Mouse (Mus musculus) large intestine, adult 2 months (tissue): Measurements from ENCODE around the gene Esm1. TPM values are rescaled to one million over a fixed set of nuclear protein-coding genes. Genes with fewer than 3 reads are reported as not detected.

Experiments used
- DNase-seq: peaks from one replicate; pipeline ENCODE4 v3.0.0-alpha.2; 2012; ENCODE audit warnings: low read depth, low spot score
- WGBS: fragments of 180-500 bp; shearing (Covaris S2); methylation state at CpG from one replicate; pipeline ENCODE4 v1.1.7; 2018; 5-methylcytosine and 5-hydroxymethylcytosine counted together
- polyA plus RNA-seq: library from polyadenylated mRNA; depleted of rRNA; stranded (reverse); fragments of >200 nt; gene quantifications from 2 replicates; pipeline ENCODE4 v1.2.3, GENCODE M21; 2012; rRNA removed

Gene Esm1
- 2.0 and 2.5 TPM in 2 replicates for polyA plus RNA-seq

DNA sequence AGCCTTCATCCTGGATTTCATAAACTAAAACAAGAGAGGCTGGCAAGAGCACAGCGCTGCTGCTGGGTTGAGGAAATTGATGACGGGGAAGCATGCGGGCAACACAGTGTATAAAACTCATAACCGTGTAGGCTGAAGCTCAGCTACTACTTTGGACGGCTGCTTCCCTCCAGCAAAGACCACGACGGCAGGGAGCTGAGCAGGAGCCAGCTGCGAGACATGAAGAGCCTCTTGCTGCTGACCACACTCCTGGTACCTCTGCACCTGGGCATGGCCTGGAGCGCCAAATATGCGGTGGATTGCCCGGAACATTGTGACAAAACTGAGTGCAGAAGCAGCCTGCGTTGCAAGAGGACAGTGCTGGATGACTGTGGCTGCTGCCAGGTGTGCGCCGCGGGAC lies at the start of gene Esm1:
Gene Esm1 (plus strand): TSS at position 36 of the 400 bp plus-strand sequence.
- no peak for DNase-seq
- WGBS = 28% methylated on average over 15 of the region's 15 CpGs

DNA sequence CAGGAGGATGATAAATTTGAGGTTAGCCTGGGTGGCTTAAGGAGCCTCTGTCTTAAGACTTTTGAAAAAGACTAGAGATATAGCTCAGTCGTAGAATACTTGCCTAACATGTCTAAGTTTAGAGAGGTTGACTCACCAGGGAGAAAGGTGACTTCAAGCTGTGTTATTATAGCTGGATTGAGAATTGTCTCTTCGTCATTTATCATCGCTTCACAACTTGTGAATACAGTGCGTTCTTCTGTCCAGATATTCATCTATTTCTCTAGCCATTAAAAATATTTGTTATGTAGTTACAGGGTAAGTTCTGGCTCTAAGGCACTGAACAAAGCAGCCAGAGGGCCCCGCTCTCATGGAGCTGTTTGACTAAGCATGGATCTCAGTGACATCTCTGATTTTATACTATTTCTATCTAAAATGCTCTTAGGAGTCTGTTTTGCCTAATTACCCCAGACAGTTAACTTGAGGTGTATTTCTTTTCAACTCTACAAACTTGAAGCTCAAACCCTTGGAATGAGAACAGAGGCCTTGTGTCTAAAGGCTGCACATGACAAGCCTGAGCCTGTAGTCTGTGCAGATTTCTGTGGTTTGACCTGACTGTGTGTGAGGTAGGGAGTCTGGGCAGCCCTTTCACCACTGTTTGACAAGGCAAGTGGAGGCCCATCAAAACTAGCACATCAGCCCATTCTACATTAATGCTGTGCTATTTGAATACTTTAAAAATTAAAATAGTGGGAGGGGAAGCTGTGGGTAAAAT lies 45.0 kb upstream of the Esm1 start:
- 86% methylated on average over 5 of the region's 5 CpGs for WGBS
- no peak for DNase-seq

DNA sequence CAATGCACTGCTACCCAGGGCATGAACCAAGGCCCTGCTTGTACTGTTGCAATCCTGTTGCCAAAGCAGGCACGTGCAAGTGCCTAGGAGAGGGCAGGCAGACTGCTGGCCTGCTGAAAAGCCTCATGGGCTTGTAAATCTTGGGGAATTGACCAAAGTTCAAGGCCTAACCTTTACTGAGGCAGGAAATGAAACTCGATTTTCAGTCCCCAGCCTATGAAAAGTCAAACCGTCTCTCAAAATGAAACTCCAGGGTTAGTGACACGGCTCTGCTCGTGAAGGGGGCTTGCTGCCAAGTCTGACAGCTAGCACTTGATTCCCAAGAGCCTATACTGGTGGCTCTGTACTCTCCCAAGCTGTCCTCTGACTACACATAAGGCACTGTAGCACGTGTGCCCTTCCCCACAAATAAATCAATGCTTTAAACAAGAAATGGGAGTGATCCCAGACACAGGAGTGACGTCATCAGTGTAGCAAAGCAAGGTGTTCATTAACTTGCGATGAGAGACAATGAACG lies 41.4 kb upstream of the Esm1 start:
- WGBS = 33% methylated on average over 9 of the region's 9 CpGs

DNA sequence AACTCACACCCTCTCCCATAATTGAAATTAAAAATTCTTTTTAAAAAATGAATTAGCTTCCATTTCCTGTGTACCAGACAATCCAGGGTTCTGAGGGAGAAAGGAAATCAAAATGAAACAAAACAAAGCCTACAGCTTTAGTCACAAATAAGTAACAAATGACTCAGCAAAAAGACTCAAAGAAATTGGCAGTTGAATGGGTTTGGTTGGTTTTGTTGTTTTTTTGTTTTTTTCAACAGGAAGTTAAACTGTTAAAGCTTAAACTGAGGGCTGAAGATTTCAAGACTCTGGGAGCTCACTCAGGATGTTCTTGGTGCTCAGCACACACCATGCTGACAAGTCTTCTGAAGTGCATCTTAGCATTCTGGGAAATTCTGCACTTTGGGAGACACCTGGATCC lies 39.2 kb upstream of the Esm1 start:
- DNase-seq = no peak

More for the DNA sequence above, 41.4 kb upstream of the Esm1 start:
- DNase-seq = peak; percentile 56

DNA sequence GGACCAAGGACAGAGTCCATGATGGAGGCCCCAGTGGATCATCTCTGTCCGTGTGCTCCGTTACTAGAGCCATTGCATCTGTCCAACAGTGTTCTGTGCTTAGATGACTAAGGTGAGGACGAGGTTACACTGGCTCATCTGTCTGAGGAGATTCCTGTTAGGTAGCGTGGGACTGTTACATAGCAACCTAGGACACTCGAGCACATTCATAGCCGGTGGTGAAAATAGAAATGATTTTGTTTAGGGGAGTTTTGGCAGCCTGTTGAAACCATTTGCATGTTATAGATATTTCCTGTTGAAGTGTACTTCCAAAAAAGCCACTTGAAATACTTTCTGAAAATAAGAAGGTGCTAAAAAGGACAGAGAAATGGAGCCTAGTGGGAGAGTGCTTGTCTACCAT lies 35.3 kb upstream of the Esm1 start:
- 81% methylated on average over 6 of the region's 6 CpGs for WGBS

DNA sequence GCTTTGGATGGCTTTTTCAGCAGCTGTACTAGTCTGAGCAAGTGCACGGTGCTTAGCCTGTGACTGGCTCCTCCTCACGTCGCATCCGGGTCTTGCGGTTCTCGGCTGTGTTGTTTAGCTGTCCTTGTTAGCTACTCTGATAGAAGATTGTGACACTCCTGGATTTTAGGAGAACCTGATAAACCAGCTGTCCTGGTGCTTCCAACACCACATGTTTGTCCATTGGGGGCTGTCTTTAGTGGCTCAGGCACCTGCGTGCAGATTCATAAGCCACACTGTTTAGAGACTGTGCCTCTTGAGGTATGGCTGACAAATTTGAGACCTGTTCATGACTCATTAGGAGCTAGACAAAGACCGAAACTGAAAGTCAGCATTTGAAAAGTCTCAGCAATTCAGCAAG lies 26.1 kb upstream of the Esm1 start:
- WGBS = 76% methylated on average over 8 of the region's 8 CpGs
- DNase-seq = no peak

More for the DNA sequence above, 35.3 kb upstream of the Esm1 start:
- no peak for DNase-seq

DNA sequence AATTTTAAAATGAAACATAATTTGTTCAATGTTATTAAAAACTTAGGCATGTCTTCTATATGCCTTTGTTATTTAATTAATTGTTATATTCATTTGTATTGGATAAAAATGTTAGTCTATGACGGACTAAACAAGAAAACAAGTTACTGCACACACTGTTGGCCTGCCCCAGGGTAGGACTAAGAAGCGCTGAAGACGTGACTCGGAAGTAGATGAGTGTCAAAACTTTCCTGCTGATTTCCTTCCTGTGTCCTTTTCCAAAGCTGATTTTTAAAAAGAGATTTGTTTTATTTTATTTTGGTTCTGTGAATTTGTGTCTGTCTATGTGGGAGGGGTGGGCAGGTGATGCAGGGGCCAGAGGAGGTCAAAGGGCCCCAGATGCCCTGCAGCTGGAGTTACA lies 25.7 kb upstream of the Esm1 start:
- no peak for DNase-seq
- WGBS = 87% methylated on average over 4 of the region's 4 CpGs

DNA sequence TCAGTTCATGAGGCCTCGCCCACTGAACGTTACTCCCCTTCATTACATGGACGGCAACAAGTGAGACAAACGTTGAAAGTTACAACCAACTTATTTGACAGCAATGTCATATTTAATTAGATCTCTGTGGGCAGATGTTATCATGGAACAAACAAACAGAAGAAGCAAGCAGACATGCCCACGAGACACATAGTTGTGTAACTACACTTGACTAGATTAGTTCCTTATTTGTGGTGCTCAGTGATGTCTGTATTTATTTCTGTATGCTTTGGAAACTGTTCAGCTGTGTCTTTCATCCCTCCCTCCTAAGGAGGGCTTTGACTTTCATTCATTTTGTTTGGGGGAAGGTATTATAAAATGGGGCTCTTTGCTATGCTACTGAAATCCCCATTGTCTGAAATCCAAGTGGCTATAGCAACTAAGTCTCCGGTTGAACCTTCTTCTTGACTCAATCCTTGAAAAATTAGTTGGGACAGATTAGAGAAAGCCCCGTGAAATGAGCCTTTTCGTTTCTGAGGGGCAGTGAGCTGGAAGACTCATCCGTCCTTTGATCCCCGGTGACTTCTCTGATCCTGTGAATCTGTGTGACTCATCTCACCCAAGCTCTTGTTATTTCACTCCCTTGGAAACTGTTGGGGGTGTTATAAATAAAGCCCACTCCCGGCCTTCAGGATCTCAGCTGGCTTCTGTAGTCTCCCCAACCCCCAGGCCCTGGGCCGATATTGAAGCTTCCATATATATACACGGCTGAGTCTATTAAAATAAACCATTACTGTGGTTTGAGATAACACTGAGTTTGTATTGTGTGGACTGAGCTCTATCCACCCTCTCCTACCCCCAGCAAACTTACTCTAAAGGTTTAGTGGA lies 12.4 kb upstream of the Esm1 start:
- 68% methylated on average over 13 of the region's 13 CpGs for WGBS
- no peak for DNase-seq

DNA sequence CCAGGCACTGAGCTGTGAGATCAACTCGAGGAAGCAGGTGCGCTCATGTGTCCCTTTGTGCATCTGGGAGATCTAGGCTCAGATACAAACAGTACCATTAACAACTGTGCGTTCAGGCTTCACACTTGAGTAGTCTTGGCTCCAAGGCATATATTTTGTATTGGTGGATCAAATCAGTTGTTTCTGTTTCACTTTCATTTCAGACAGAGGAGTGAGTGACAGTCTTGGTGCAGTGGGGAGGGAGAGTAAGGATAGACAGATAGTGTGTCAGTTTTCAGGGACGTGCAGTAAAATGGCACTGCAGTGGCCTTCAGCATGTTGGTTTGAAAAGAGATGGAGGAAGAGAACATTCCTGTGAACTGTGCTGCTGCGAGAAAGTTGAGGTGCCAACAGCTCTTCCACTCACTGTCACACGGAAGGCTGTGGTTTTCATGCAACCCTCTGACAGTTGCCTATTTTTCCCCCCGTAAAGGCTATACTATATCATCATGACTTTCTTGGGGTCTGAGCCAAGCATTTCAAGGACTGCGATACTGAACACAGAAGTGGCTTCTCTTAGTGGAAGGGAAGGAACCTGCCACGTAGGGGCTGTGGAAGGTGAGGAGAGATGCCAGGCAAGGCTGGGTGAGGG lies 11.5 kb upstream of the Esm1 start:
- 73% methylated on average over 9 of the region's 9 CpGs for WGBS
- no peak for DNase-seq

DNA sequence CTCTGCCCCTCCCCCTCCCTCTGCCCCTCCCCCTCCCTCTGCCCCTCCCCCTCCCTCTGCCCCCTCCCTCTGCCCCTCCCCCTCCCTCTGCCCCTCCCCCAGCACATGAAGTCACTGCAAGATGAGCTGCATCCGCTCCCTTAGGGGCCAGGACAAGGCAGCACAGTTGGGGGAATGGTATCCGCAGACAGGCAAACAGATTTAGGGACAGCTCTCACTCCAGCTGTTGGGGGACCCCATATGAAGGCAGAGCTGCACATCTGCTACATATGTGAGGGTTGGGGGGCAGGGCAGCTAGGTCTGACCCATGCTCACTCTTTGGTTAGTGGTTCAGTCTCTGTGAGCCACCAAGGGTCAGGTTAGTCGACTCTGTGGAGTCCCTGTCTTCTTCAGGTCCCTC lies 10.1 kb upstream of the Esm1 start:
- WGBS = 67% methylated on average over 3 of the region's 3 CpGs
- DNase-seq = no peak

DNA sequence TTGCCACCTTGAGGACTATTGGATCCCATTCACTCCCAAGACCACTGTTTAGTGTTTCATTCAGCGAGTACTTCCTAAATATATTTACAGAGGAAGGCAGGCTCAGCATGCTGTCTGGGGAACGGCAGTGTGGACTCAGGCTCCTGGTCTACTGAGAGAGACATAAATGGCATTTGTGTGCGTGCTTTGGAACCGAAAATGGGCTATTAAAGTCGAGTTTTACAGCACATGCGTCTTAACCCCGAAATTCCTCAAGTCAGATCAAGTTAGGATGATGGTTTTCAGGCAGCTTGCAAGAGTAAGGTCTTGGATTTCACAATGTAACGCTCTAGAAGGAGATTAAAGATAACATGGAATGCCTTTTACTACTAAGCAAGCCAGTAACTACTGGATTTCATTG lies 8.7 kb upstream of the Esm1 start:
- DNase-seq = no peak
- WGBS = 21% methylated on average over 8 of the region's 8 CpGs

DNA sequence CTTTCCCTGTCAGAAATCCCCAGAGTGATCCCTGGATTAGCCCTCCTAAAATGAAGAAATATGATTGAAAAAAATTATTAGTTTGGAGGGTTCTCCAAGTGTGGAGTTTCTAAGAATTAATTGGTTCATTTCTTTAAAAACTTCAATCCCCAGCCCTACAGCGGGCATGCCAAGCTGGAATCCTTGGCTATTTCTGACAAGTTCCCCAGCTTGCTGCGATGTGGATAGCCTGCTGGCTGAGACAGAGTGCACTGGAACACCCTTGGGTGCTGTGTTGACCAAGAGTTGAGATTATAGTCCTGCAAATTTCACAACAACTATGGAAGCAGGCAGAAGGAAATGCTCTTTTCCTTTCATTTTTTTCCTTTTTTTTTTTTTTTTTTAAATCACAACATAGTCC lies 7.8 kb upstream of the Esm1 start:
- WGBS = 75% methylated on average over 2 of the region's 2 CpGs
- no peak for DNase-seq

DNA sequence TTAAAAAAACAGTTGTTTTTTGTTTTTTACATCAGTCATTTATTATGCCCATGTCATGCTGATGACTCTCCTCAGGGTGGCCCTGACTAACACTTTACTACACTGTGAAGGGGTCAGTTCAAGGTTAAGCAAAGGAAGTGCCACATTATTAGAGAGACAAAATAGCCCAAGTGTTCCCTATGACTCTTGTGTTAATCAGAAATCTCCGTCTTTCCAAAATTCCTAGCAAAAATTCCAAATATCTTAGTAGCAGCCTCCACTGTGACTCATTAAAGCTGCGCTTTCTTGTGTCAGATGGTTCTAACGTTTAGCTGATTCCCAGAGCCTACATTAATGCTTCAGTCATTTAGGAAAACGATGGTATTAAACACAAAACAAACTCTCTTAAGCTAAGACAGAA lies 7.3 kb upstream of the Esm1 start:
- no peak for DNase-seq
- WGBS = 65% methylated on average over 4 of the region's 4 CpGs

DNA sequence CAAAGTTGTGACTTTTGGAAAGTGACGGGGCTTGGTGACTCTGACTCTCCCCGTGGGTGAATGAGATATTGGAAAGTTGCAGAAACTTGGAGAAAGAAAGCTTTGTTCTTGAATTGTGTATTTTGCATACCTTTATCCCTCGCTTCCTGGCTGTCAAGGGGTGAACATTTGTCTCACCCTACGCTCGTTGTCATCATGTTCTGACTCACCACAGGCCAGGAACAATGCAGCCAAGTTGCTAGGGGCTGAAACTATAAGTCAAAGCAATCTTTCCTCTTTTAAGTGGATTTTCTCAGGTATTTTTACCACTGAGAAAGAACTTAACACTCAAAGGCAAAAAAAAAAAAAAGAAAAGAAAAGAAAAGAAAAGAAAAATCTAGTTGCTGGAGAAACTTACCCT lies 6.3 kb upstream of the Esm1 start:
- WGBS = 67% methylated on average over 5 of the region's 5 CpGs
- no peak for DNase-seq

DNA sequence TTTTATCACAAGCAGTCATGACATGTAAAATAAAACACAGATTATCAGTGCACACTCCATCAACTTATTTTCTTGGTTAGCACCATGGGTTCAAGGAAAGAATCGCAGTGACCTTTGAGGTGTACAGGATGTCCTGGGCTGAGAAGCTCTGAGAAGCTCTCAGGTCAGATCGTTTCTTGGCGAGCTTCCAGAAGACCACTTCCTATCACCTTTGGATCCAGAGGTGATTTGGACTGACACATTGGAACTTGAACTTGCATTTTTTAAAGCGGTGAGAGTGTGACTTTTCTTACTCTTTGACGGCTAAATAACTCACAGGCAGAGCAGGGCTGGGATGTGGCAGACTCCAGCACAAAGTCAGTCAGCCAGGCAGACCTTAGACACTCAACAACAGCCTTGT lies 4.1 kb upstream of the Esm1 start:
- WGBS = 78% methylated on average over 5 of the region's 5 CpGs
- no peak for DNase-seq

DNA sequence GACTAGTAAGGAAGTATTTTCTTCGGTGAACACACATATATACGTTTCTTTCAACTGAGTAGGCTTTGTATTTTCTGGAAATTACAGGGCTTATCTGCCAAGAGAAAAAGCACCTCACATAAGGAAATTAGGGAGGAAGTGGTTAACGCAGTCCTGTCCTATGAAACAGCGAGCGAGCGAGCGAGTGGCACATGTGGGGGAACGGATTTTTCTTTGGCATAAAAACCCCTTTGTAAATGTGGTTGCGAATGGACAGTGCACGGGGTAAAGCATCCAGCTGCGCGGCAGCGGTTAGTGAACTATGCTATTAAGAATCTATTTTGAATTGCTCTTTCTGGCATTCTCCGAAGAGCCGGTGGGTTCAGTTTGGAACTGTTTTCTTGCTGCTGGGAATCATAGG lies 1.9 kb downstream of the Esm1 start:
- DNase-seq = no peak
- WGBS = 67% methylated on average over 15 of the region's 15 CpGs

DNA sequence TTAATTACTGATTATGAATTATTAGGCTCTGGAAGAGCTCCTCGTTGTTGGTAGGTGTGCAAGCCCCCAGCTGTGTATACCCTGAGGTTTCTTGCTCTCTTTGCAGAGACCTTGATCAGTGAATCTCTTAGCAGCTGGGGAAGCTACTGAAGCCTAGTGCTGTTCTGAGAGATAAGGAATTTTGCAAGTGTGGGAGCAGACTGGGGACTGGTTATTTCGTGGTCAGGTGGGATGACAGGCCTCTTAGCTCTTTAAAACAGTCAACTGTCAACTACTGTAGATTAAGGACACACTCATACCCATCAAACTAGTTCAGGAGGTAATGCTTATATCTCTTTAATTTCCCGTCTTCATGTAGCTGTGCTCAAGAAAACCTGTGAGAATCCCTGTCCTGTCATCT lies 2.9 kb downstream of the Esm1 start:
- no peak for DNase-seq
- WGBS = 55% methylated on average over 3 of the region's 3 CpGs

DNA sequence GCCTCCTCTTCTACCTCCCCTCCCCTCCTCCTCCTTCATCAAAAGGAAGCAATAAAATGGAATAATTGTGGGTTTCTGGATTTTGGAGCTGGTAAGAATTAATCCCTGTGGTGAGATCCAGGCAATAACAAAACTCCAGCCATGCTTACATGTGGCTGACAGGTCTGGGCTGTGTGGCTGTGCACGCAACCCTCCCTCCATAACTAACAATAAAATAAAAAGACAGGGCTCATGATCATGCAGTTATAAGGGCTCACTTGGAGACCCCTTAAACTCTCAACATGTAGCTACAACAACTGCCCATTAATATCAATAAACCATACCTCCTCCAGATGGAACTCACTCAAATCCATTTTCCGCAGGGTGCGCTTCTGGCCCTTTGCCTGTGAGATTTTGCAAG lies 4.4 kb downstream of the Esm1 start:
- 96% methylated on average over 3 of the region's 3 CpGs for WGBS
- DNase-seq = no peak

DNA sequence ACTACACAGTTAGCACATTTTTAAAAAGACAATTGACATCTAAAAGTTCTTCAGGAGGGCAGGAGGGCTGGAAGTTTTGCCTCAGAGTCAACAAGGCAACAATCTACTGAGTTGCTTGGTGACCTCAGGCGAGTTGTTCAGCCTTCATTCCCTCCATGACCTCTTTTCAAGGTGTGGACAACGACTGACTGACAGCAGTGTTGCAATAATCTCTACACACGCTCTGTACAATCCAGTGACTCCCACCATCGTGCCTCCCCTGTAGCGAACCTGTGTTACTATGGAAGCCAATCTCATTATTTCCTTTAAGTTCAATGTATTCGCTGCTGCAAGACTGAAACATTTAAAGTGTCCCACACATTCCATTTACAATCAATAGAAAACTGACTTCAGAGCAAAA lies 12.4 kb downstream of the Esm1 start:
- DNase-seq = no peak
- WGBS = 60% methylated on average over 6 of the region's 6 CpGs

DNA sequence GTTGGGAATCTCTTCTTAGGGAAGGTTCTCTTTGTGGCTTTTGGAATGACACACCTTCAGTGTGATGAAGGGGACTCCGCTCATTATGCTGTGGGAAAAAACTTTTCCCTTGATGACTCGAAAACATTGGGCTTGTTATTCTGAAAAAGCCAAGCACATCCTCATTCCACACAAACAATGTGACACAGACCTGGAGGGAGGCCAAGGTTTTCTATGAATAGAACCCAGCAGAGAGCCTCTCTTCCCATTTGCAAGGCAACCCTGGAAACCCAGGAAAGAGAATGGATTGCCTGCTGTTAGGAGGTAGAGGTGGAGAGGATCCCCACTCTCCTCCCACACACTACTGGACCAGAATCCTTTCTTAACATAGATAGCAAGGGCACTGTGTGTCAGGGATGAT lies 14.6 kb downstream of the Esm1 start:
- WGBS = 11% methylated on average over 2 of the region's 2 CpGs

More for the DNA sequence above, 14.6 kb downstream of the Esm1 start:
- DNase-seq = no peak
